Mouse (Mus musculus) gastrocnemius, postnatal 10 days (tissue): ENCODE measurements around the gene Zc3h14. TPM values are rescaled to one million over a fixed set of nuclear protein-coding genes. Genes with fewer than 3 reads are reported as not detected.

Experiments
- DNase-seq: peaks from one replicate; pipeline ENCODE4 v3.0.0; 2021; ENCODE audit warnings: mixed read lengths
- total RNA-seq, 2 experiments: library from RNA; stranded (reverse); gene quantifications; 2 replicates each; pipeline ENCODE4 v1.2.3; 2021

Zc3h14 gene
- total RNA-seq, 2 experiments from 2014 or later = 51.8 to 55.9 TPM

GRCm38 (mm10) chr12:98737801-98738350, 8.9 kb upstream of the Zc3h14 start:
- DNase-seq = no peak

GRCm38 (mm10) chr12:98741011-98741501, 5.7 kb upstream of the Zc3h14 start:
- no peak for DNase-seq

GRCm38 (mm10) chr12:98745626-98746025, 1.1 kb upstream of the Zc3h14 start:
- no peak for DNase-seq

DNA sequence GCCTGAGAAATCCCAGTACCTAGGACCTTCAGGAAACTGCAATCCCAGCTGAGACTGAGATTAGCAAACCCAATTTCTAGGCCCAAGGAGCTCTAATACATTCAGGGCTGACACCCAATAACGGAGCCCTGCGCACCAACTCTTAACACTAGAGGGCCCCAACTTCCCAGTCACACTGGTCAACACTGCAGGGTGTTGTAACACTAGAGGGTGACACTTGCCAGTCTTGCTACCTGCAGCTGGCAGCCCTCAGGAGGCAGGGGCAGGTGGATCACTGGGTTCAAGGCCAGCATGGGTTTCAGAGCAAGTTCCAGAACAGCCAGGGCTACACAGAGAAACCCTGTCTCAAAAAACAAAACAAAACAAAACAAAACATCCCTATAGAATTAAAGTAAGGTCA, 633 bp upstream of the Zc3h14 start:
- DNase-seq = peak; percentile 37

DNA sequence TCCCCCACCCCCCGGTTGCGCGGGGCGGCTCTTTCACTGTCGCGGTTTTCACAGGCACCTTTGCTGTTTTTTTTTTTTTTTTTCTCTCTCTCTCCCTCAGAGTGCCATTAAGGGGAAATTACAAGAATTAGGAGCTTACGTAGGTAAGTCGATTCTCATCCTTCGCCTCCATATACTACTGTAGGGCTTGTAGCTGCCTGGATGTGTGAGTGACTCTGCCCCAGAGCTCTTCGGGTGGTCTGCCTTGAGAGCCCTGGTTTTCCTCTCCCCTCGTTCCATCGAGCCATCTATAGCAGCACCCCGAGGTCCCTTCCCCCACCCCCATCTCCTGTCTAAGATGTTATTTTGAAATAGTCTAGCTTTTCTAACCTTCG, 603 bp downstream of the Zc3h14 start:
- no peak for DNase-seq

DNA sequence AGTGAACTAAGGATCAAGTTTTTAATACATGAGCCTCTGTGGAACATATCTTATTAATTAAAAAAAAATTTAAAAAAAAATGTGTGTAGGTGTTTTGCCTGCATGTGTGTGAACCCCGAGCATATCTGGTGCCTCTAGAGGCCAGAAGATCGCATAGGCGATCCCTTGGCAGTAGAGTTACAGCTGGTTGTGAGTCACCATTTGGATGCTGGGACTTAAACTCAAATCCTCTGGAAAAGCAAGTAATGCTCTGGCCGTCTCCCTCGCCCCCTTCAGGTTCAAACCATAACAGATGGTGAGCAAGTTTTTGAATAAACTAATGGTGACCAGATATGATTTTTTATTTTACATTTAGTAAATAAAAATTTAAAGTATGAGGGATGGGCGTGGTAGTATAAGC, 10.9 kb downstream of the Zc3h14 start:
- no peak for DNase-seq

GRCm38 (mm10) chr12:98759700-98760099, 12.9 kb downstream of the Zc3h14 start:
- DNase-seq = no peak

DNA sequence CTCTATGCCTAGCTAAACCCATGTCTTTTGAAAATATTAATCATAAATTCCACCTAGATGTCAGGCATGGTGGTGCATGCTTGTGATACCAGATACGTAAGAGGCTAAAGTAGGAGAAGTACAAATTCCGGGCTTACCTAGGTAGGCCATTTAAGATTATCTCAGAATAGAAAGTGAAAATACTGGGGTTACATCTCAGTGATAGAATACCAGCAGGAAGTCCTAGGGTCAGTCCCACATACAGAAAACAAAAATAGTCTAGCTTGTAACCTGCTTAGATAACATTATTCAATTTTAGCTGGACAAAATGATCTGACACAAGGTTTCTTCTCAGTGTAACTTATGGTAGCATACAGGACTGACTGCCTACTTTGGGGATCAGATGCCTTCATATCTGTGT, 19.5 kb downstream of the Zc3h14 start:
- no peak for DNase-seq

GRCm38 (mm10) chr12:98777509-98777908, 30.7 kb downstream of the Zc3h14 start:
- DNase-seq = no peak

GRCm38 (mm10) chr12:98779148-98779547, 32.4 kb downstream of the Zc3h14 start:
- no peak for DNase-seq

DNA sequence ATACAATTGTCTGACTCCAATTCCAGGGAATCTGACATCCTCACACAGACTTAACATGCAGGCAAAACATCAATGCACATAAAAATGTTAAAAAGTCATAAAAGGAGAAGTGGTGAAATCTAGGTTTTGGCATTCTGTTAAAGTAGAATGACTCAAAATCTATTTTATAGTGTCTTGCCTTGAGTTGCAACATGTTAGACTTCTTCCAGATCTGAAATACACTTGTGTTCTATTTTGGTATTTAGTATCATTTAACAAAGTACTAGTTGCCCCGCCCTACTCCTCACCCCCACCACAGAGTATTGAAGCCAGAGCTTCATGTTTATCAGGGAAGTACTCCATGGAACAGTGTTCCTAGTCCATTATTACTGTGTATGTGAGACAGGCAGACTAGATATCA, 37.5 kb downstream of the Zc3h14 start:
- DNase-seq = no peak

DNA sequence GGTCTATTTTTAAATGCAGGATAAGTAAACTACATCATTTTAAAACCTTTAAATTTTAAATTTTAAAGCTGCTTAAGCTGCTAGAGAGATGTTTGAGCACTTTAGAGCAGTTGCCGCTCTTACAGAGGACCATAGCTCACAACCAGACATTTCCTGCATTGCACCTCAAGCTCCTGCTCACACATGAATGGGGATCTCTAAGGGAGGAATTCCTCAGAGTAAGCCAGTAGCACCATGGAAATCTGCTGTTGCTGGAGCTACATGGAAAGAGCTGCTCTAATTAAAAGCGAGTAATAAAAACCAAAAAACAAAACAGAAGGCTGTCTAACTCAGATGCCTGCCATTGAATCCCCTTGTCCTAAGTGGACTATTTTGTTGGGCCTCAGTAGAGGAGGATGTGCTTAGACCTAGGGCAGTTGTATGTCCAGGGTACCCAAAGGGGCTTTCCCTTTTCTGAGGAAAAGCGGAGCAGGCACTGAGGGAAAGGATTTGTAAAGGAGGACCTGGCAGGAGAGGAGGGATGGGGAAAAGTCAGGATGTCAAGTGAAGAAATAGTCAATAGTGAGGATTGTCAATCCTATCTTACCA, 49.1 kb downstream of the Zc3h14 start:
- no peak for DNase-seq

DNA sequence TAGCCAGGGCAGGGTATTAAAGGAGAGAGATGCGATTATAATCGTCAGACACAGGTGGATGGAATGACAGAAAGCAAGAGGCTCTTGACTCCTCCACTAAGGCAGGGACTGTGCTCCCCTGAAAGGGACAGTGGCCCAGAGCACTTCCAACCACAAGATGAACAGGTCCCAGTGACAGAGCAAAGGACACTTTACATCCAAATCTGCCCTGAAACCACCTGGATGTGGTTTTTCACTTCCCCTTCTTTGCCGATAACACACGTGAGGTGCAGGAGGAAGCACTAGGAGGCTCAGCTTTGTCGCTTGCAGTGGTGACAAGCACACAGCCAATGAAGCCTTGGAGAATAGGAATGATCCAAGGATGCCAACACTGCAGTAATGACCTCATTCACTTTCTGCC, 53.6 kb downstream of the Zc3h14 start:
- no peak for DNase-seq

DNA sequence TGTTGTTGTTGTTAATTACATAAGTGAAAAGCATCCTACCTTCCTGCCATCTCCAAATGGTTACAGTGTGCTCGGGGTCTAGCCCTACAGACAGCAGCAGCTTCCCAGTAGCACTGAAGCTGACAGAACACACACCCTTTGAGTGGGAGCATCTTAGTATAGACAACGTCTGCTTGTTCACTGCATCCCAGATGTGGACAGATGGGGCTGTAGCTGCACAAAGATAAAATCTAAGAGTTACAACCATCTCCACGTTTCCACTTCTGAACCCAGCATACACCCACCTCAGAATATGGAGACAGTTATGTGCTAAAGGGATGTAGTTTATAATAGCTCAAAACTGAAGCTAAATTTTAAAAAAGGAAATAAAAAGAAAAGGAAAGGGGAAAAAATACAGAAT, 55.5 kb downstream of the Zc3h14 start:
- DNase-seq = no peak

GRCm38 (mm10) chr12:98804078-98804748, 57.4 kb downstream of the Zc3h14 start:
- no peak for DNase-seq

- no peak for DNase-seq
These were observed 74.0 kb downstream of the Zc3h14 start for GRCm38 (mm10) chr12:98820781-98821180.

- DNase-seq = no peak
These were observed 84.4 kb downstream of the Zc3h14 start for GRCm38 (mm10) chr12:98831122-98831521.

DNA sequence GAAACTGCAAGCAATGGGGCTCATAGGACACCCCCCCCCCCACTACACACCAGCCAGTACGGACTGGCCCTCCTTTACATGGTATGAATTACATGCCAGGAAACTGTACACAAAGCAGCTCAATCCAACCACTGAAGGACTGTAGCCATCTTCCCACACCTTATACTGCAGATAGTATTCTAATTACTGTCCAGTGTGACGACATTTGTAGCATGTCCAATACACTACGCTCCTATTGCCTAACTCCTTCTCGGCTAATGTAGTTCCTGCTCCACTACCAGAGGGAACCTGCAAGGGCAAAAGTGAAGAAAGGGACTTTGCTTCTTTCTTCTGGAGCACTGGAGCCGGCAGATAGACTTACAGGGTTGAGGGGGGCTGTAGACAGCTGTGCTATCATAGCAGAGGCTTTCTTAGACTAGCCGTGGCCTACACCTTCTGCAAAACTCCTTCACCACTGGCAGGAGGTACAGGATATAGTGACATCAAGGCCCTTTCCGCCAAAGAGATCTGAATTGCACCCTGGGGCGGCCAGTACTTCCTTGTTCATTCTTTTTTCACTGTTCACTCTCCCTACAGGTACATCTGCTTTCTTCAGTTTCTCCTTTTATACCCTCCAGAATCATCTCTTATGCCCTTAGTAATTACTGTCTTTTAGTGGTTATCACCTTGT, 86.3 kb downstream of the Zc3h14 start:
- DNase-seq = no peak

GRCm38 (mm10) chr12:98833901-98834300, 87.1 kb downstream of the Zc3h14 start:
- no peak for DNase-seq

- no peak for DNase-seq
These were observed 88.1 kb downstream of the Zc3h14 start for GRCm38 (mm10) chr12:98834879-98835278.

GRCm38 (mm10) chr12:98835466-98835865, 88.7 kb downstream of the Zc3h14 start:
- DNase-seq = no peak
